Comparison of ENCODE assay signal across 16 mouse cellular contexts in genomic region chr1:118795415-118796167, GRCm38 (mm10).
DNase-seq lines count a peak whose midpoint lies in the region; ATAC-seq lines count a peak whose summit lies in the region.
"Had no signal": no experiment of that assay in that cellular context is flagged by ENCODE, and none has a peak within 500 bp of the region (broad histone marks: within the 10 kb centered on the region; RNA-seq: fewer than 3 reads in every experiment).

No protein-coding gene starts in this region.

- no peaks in the 10 kb centered on the region for H3K4me1 ChIP-seq in kidney, embryonic 16.5 days (ENCODE audit: insufficient read depth, low read length)
- no peaks in the 10 kb centered on the region for H3K4me1 ChIP-seq in hindbrain, embryonic 11.5 days (replicated peaks; ENCODE audit: control insufficient read depth, insufficient read depth, low read length)
- peaks cover 9% of the 10 kb centered on the region; the same call in 1 of the 2 replicates for H3K4me1 ChIP-seq in hindbrain, embryonic 14.5 days (replicated peaks; ENCODE audit: control insufficient read depth, insufficient read depth, low read length)
- H3K4me1 ChIP-seq: liver, embryonic 15.5 days; midbrain, embryonic 12.5 days had no signal

- H3K36me3 ChIP-seq in kidney, embryonic 16.5 days (ENCODE audit: insufficient read depth, low read length): no peaks in the 10 kb centered on the region
- H3K36me3 ChIP-seq in hindbrain, embryonic 11.5 days (ENCODE audit: control insufficient read depth, insufficient read depth, low read length): no peaks in the 10 kb centered on the region
- H3K36me3 ChIP-seq in hindbrain, embryonic 14.5 days (replicated peaks; ENCODE audit: control insufficient read depth, insufficient read depth): no peaks in the 10 kb centered on the region
- H3K36me3 ChIP-seq: heart, embryonic 15.5 days; liver, embryonic 15.5 days; midbrain, embryonic 12.5 days had no signal

- H3K4me2 ChIP-seq in kidney, embryonic 16.5 days (replicated peaks; ENCODE audit: low read depth, low read length): no peak overlapping the region
- H3K4me2 ChIP-seq in hindbrain, embryonic 11.5 days (replicated peaks; ENCODE audit: low read depth, low read length): no peak overlapping the region
- no peak overlapping the region for H3K4me2 ChIP-seq in hindbrain, embryonic 14.5 days (replicated peaks)
- H3K4me2 ChIP-seq: heart, embryonic 15.5 days; liver, embryonic 15.5 days; midbrain, embryonic 12.5 days had no signal

- DNase-seq in kidney, postnatal 14 days: no peak
- DNase-seq in hindbrain, embryonic 11.5 days (ENCODE audit: low spot score): peak; percentile 27
- peak; percentile 61 for DNase-seq in hindbrain, embryonic 14.5 days (ENCODE audit: low spot score)
- DNase-seq in neural tube, embryonic 10.5 days (ENCODE audit: extremely low spot score, low spot score): peak; percentile 20
- no peak for DNase-seq in cerebellum, postnatal 4 days (ENCODE audit: low spot score in 2 of 2)
- DNase-seq: cerebellum, postnatal 10 days; forebrain, postnatal 0 days; retina, postnatal 1 day had no signal

- no peak overlapping the region for H3K4me3 ChIP-seq in kidney, embryonic 16.5 days (ENCODE audit: low read length)
- H3K4me3 ChIP-seq in hindbrain, embryonic 11.5 days (ENCODE audit: low read depth, low read length): no peak overlapping the region
- no peak overlapping the region for H3K4me3 ChIP-seq in hindbrain, embryonic 14.5 days (replicated peaks; ENCODE audit: low read length)
- H3K4me3 ChIP-seq: heart, embryonic 15.5 days; layer of hippocampus, adult 2 months; liver, embryonic 15.5 days; midbrain, embryonic 12.5 days had no signal

- no peaks in the 10 kb centered on the region for H3K27me3 ChIP-seq in kidney, embryonic 16.5 days (ENCODE audit: insufficient read depth, low read length)
- no peaks in the 10 kb centered on the region for H3K27me3 ChIP-seq in hindbrain, embryonic 11.5 days (ENCODE audit: control insufficient read depth, insufficient read depth, low read length)
- H3K27me3 ChIP-seq in hindbrain, embryonic 14.5 days (ENCODE audit: control insufficient read depth, insufficient read depth, low read length): no peaks in the 10 kb centered on the region
- H3K27me3 ChIP-seq: heart, embryonic 15.5 days; liver, embryonic 15.5 days; midbrain, embryonic 12.5 days had no signal

- H3K9ac ChIP-seq in kidney, embryonic 16.5 days (replicated peaks; ENCODE audit: low read length): no peak overlapping the region
- no peak overlapping the region for H3K9ac ChIP-seq in hindbrain, embryonic 11.5 days (ENCODE audit: low read depth, low read length)
- no peak overlapping the region for H3K9ac ChIP-seq in hindbrain, embryonic 14.5 days
- H3K9ac ChIP-seq: forebrain, postnatal 0 days; heart, embryonic 15.5 days; liver, embryonic 15.5 days; midbrain, embryonic 12.5 days had no signal

- peak; percentile 57; the same call in 1 of the 2 replicates for ATAC-seq in kidney, embryonic 16.5 days (ENCODE audit: low FRiP score, low TSS enrichment)
- peak; percentile 83 for ATAC-seq in hindbrain, embryonic 11.5 days (ENCODE audit: low FRiP score)
- peak; percentile 77; the same call in 1 of the 2 replicates for ATAC-seq in hindbrain, embryonic 14.5 days (ENCODE audit: low FRiP score)
- no peak for ATAC-seq in megakaryocyte-erythroid progenitor cell, adult 5-6 weeks (replicated peaks; ENCODE audit: low FRiP score, low TSS enrichment, poor library complexity, severe bottlenecking)
- ATAC-seq in inflammation-experienced regulatory T-cells, adult 6 months: no peak
- ATAC-seq: forebrain, postnatal 0 days; lung, postnatal 0 days had no signal

- WGBS in kidney, embryonic 16.5 days: 55% methylated on average over 18 of the region's 18 CpGs
- 69% methylated on average over 18 of the region's 18 CpGs for WGBS in hindbrain, embryonic 11.5 days
- WGBS in hindbrain, embryonic 14.5 days: 40% methylated on average over 18 of the region's 18 CpGs

- no peak overlapping the region for H3K27ac ChIP-seq in kidney, embryonic 16.5 days (ENCODE audit: low read length)
- no peak overlapping the region for H3K27ac ChIP-seq in hindbrain, embryonic 11.5 days (ENCODE audit: low read depth, low read length)
- 0 out of 2 replicates have a peak overlapping the region, but pooled peaks have one; percentile 20 for H3K27ac ChIP-seq in hindbrain, embryonic 14.5 days
- H3K27ac ChIP-seq: heart, embryonic 15.5 days; layer of hippocampus, adult 2 months; liver, embryonic 15.5 days; midbrain, embryonic 12.5 days had no signal

- peaks cover 8% of the 10 kb centered on the region for H3K9me3 ChIP-seq in kidney, embryonic 16.5 days (ENCODE audit: low read length)
- no peaks in the 10 kb centered on the region for H3K9me3 ChIP-seq in hindbrain, embryonic 11.5 days (ENCODE audit: control insufficient read depth, low read length)
- H3K9me3 ChIP-seq in hindbrain, embryonic 14.5 days (ENCODE audit: control insufficient read depth, low read length): peaks cover 6% of the 10 kb centered on the region; the same call in 1 of the 2 replicates
- H3K9me3 ChIP-seq: heart, embryonic 15.5 days; liver, embryonic 15.5 days had no signal

Comparison
In these comparisons a context has a peak if more than half of its experiments do, and no peak if none do; other contexts are left out.
1. ATAC-seq: peak in kidney, embryonic 16.5 days (single experiment), hindbrain, embryonic 11.5 days (single experiment) and hindbrain, embryonic 14.5 days (single experiment); none in megakaryocyte-erythroid progenitor cell, adult 5-6 weeks (single experiment) and inflammation-experienced regulatory T-cells, adult 6 months (single experiment).
2. DNase-seq: peak in hindbrain, embryonic 11.5 days (single experiment), hindbrain, embryonic 14.5 days (single experiment) and neural tube, embryonic 10.5 days (single experiment); none in kidney, postnatal 14 days (single experiment) and cerebellum, postnatal 4 days (0 of 2).